Mouse (Mus musculus): ENCODE data around the gene Hexdc.

The Hexdc gene

GRCm38 (mm10) chr11:121204161-121205006, at the start of gene Hexdc, which contains the start of gene Ogfod3:
Hexdc (plus strand) TSS chr11:121204433.
Ogfod3 (minus strand) TSS chr11:121204711.
- peak; percentile 88 for DNase-seq (ENCODE audit: extremely low read depth, low read depth, low spot score)

- no peak for DNase-seq (ENCODE audit: extremely low read depth, low read depth, low spot score)
Observed at GRCm38 (mm10) chr11:121156411-121156891, 47.8 kb upstream of the Hexdc start.

GRCm38 (mm10) chr11:121159971-121160370, 44.3 kb upstream of the Hexdc start, which contains the start of gene Uts2r:
Uts2r (plus strand) TSS chr11:121160271.
- no peak for DNase-seq (ENCODE audit: extremely low read depth, low read depth, low spot score)

- no peak for DNase-seq (ENCODE audit: extremely low read depth, low read depth, low spot score)
Observed at GRCm38 (mm10) chr11:121160636-121161346, 43.4 kb upstream of the Hexdc start.

GRCm38 (mm10) chr11:121163751-121164150, 40.5 kb upstream of the Hexdc start:
- DNase-seq (ENCODE audit: extremely low read depth, low read depth, low spot score), result no peak

GRCm38 (mm10) chr11:121173203-121173602, 31.0 kb upstream of the Hexdc start:
- no peak for DNase-seq (ENCODE audit: extremely low read depth, low read depth, low spot score)

GRCm38 (mm10) chr11:121174234-121174633, 30.0 kb upstream of the Hexdc start:
- DNase-seq (ENCODE audit: extremely low read depth, low read depth, low spot score), result no peak

GRCm38 (mm10) chr11:121176285-121177270, 27.7 kb upstream of the Hexdc start:
- DNase-seq (ENCODE audit: extremely low read depth, low read depth, low spot score), result no peak

- peak; percentile 23 for DNase-seq (ENCODE audit: extremely low read depth, low read depth, low spot score)
Observed at GRCm38 (mm10) chr11:121189681-121190080, 14.6 kb upstream of the Hexdc start.

- no peak for DNase-seq (ENCODE audit: extremely low read depth, low read depth, low spot score)
Observed at GRCm38 (mm10) chr11:121192742-121193141, 11.5 kb upstream of the Hexdc start.

GRCm38 (mm10) chr11:121193415-121193814, 10.8 kb upstream of the Hexdc start:
- DNase-seq (ENCODE audit: extremely low read depth, low read depth, low spot score), result no peak

GRCm38 (mm10) chr11:121198622-121199021, 5.6 kb upstream of the Hexdc start:
- no peak for DNase-seq (ENCODE audit: extremely low read depth, low read depth, low spot score)

- no peak for DNase-seq (ENCODE audit: extremely low read depth, low read depth, low spot score)
Observed at GRCm38 (mm10) chr11:121199851-121200250, 4.4 kb upstream of the Hexdc start.

GRCm38 (mm10) chr11:121200781-121201180, 3.5 kb upstream of the Hexdc start:
- DNase-seq (ENCODE audit: extremely low read depth, low read depth, low spot score), result no peak

GRCm38 (mm10) chr11:121201436-121202198, 2.6 kb upstream of the Hexdc start:
- no peak for DNase-seq (ENCODE audit: extremely low read depth, low read depth, low spot score)

- no peak for DNase-seq (ENCODE audit: extremely low read depth, low read depth, low spot score)
Observed at GRCm38 (mm10) chr11:121203859-121204160, 423 bp upstream of the Hexdc start.

GRCm38 (mm10) chr11:121216831-121217230, 12.6 kb downstream of the Hexdc start:
- DNase-seq (ENCODE audit: extremely low read depth, low read depth, low spot score), result no peak

- no peak for DNase-seq (ENCODE audit: extremely low read depth, low read depth, low spot score)
Observed at GRCm38 (mm10) chr11:121219776-121220175, 15.5 kb downstream of the Hexdc start.

- DNase-seq (ENCODE audit: extremely low read depth, low read depth, low spot score), result no peak
Observed at GRCm38 (mm10) chr11:121220771-121221170, 16.5 kb downstream of the Hexdc start.
